Mouse (Mus musculus): Measurements from ENCODE around the gene Edc3. TPM values are rescaled to one million over a fixed set of nuclear protein-coding genes. Genes with fewer than 3 reads are reported as not detected.

Edc3 gene
- polyA plus RNA-seq, 1 experiment from 2014 or later = 28.1 TPM

DNA sequence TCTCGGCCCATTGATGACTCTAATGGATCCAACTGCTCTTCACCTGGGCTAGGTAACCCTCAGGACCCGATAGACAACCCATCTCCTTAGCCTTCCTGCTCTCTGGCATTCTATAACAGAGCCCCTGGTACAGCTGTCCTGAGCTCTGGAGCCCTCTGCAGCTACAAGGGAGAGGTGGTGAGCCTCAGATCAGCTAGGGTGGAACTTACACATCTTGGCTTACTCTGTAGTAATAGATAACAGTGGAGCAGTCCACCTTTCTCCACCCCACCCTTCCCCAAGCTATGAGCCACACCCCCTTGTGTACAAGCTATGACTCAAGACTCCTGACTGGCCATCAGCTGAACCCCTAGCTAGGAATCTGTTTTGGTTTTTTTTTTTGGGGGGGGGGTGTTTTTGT lies 62.5 kb downstream of the Edc3 start:
- H3K4me2 ChIP-seq (ENCODE audit: low read depth, low read length) = no peak overlapping the region
- ATAC-seq (replicated peaks; ENCODE audit: insufficient number of reproducible peaks, low FRiP score, low TSS enrichment, low read depth) = no peak
- 86% methylated on average over 2 of the region's 2 CpGs for WGBS

DNA sequence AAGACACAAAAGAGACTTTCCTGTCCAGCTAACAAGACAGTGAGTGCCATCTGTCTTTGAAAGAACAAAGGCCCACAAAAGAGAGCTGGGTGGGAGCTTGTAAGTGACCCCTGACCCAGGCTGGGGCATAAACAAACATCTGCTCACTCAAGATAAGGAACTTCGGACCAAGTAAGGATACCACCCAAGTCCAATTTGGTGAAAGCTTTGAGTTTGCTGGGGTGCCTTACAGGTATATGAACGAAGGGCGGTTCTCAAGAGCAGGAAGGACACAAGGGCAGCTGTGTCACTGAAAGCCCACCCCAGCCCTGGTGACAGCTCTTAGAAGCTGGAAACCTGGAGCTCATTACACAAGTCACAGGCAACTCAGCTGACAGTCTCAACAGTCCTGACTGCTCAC lies 65.4 kb downstream of the Edc3 start:
- DNase-seq (ENCODE audit: low spot score) (no peak), ATAC-seq (replicated peaks; ENCODE audit: insufficient number of reproducible peaks, low FRiP score, low TSS enrichment, low read depth) (no peak)
- 77% methylated on average over 3 of the region's 3 CpGs for WGBS
- Histone ChIP-seq H3K4me1 (ENCODE audit: control insufficient read depth, insufficient read depth, low read length) (no peaks in the 10 kb centered on the region), H3K36me3 (replicated peaks; ENCODE audit: control insufficient read depth, insufficient read depth, low read depth, low read length) (no peaks in the 10 kb centered on the region), H3K4me3 (ENCODE audit: low read depth, low read length) (no peak overlapping the region), H3K27ac (replicated peaks; ENCODE audit: low read depth, low read length) (no peak overlapping the region), H3K9ac (replicated peaks; ENCODE audit: low read length) (no peak overlapping the region), H3K27me3 (ENCODE audit: control insufficient read depth, insufficient read depth, low read length) (no peaks in the 10 kb centered on the region), H3K9me3 (replicated peaks; ENCODE audit: control insufficient read depth, low read length) (no peaks in the 10 kb centered on the region), H3K4me2 (ENCODE audit: low read depth, low read length) (no peak overlapping the region)

More for the DNA sequence above, 62.5 kb downstream of the Edc3 start:
- H3K4me3 ChIP-seq (ENCODE audit: low read depth, low read length) = no peak overlapping the region
- H3K27me3 ChIP-seq (ENCODE audit: control insufficient read depth, insufficient read depth, low read length) = no peaks in the 10 kb centered on the region
- no peaks in the 10 kb centered on the region for H3K9me3 ChIP-seq (replicated peaks; ENCODE audit: control insufficient read depth, low read length)
- no peak overlapping the region for H3K27ac ChIP-seq (replicated peaks; ENCODE audit: low read depth, low read length)
- no peak overlapping the region for H3K9ac ChIP-seq (replicated peaks; ENCODE audit: low read length)
- DNase-seq (ENCODE audit: low spot score) = no peak
- H3K36me3 ChIP-seq (replicated peaks; ENCODE audit: control insufficient read depth, insufficient read depth, low read depth, low read length) = no peaks in the 10 kb centered on the region
- H3K4me1 ChIP-seq (ENCODE audit: control insufficient read depth, insufficient read depth, low read length) = no peaks in the 10 kb centered on the region; the same call in 1 of the 2 replicates

DNA sequence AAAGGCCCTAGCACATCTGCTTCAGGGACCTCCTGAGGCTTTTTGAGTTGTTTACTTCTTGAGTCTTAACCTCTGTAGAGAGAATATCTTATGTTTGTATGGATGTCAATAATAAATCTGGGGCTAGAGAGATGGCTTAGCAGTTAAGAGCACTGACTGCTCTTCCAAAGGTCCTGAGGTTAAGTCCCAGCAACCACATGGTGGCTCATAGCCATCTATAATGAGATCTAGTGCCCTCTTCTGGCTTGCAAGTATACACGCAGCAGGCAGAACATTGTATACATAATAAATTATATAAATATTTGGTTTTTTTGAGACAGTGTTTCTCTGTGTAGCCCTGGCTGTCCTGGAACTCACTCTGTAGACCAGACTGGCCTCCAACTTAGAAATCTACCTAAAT lies 65.8 kb downstream of the Edc3 start:
- H3K4me1 ChIP-seq (ENCODE audit: control insufficient read depth, insufficient read depth, low read length) = no peaks in the 10 kb centered on the region
- H3K36me3 ChIP-seq (replicated peaks; ENCODE audit: control insufficient read depth, insufficient read depth, low read depth, low read length) = no peaks in the 10 kb centered on the region
- no peak overlapping the region for H3K4me3 ChIP-seq (ENCODE audit: low read depth, low read length)
- peak; percentile 40 for DNase-seq (ENCODE audit: low spot score)
- 4% methylated on average over 1 of the region's 1 CpGs for WGBS
- no peak overlapping the region for H3K4me2 ChIP-seq (ENCODE audit: low read depth, low read length)
- no peaks in the 10 kb centered on the region for H3K9me3 ChIP-seq (replicated peaks; ENCODE audit: control insufficient read depth, low read length)
- H3K27ac ChIP-seq (replicated peaks; ENCODE audit: low read depth, low read length) = no peak overlapping the region
- ATAC-seq (replicated peaks; ENCODE audit: insufficient number of reproducible peaks, low FRiP score, low TSS enrichment, low read depth) = no peak
- no peaks in the 10 kb centered on the region for H3K27me3 ChIP-seq (ENCODE audit: control insufficient read depth, insufficient read depth, low read length)
- no peak overlapping the region for H3K9ac ChIP-seq (replicated peaks; ENCODE audit: low read length)

DNA sequence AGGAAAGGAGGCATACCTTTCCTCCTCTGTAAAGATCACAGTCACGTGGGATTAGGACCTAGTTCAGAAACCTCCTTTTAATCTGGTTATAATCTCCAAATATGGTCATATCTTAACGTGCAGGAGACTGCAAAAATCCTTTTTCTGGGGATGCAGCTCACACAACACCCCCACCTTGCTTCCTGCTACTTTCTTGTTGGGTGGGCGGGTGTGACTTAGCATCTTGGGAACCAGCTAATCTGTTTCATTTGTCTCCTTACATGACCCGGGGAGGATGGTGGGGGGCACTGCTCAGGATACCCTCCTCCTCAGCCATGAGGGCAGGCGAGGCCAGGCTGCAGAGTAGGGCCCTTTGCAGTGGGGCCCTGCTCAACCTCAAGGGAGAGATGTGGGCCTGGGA lies 66.7 kb downstream of the Edc3 start:
- H3K4me1 ChIP-seq (ENCODE audit: control insufficient read depth, insufficient read depth, low read length) = no peaks in the 10 kb centered on the region

DNA sequence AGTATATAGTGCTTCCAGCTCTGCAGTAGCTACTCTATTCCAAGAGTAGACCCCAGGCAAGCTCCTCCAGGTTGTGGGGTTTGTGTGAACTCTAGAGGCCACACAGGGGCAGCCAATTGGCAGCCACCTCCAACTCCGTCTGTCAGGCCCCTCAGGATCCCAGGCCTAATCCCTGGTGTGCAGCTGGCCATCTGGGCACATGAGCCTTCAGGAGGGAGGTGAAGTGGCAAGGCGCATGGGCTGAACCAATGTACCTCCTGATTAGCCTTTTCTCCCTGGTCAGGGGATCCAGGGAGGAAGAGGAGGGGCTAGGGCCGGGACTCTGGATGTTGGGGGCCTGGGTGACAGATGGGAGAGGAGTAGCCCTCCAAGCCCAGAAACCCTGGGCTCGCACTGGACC lies 67.4 kb downstream of the Edc3 start:
- H3K4me2 ChIP-seq (ENCODE audit: low read depth, low read length) = no peak overlapping the region
- 66% methylated on average over 4 of the region's 4 CpGs for WGBS
- DNase-seq (ENCODE audit: low spot score) (no peak), ATAC-seq (replicated peaks; ENCODE audit: insufficient number of reproducible peaks, low FRiP score, low TSS enrichment, low read depth) (no peak)
- no peak overlapping the region for H3K9ac ChIP-seq (replicated peaks; ENCODE audit: low read length)
- H3K4me1 ChIP-seq (ENCODE audit: control insufficient read depth, insufficient read depth, low read length) = no peaks in the 10 kb centered on the region
- no peaks in the 10 kb centered on the region for H3K27me3 ChIP-seq (ENCODE audit: control insufficient read depth, insufficient read depth, low read length)
- no peaks in the 10 kb centered on the region for H3K36me3 ChIP-seq (replicated peaks; ENCODE audit: control insufficient read depth, insufficient read depth, low read depth, low read length)
- H3K27ac ChIP-seq (replicated peaks; ENCODE audit: low read depth, low read length) = no peak overlapping the region
- H3K9me3 ChIP-seq (replicated peaks; ENCODE audit: control insufficient read depth, low read length) = no peaks in the 10 kb centered on the region
- H3K4me3 ChIP-seq (ENCODE audit: low read depth, low read length) = no peak overlapping the region

More for the DNA sequence above, 66.7 kb downstream of the Edc3 start:
- Histone ChIP-seq H3K4me3 (ENCODE audit: low read depth, low read length) (no peak overlapping the region), H3K27me3 (ENCODE audit: control insufficient read depth, insufficient read depth, low read length) (no peaks in the 10 kb centered on the region), H3K9me3 (replicated peaks; ENCODE audit: control insufficient read depth, low read length) (no peaks in the 10 kb centered on the region), H3K27ac (replicated peaks; ENCODE audit: low read depth, low read length) (no peak overlapping the region), H3K9ac (replicated peaks; ENCODE audit: low read length) (no peak overlapping the region), H3K4me2 (ENCODE audit: low read depth, low read length) (no peak overlapping the region), H3K36me3 (replicated peaks; ENCODE audit: control insufficient read depth, insufficient read depth, low read depth, low read length) (no peaks in the 10 kb centered on the region)
- WGBS = 72% methylated on average over 5 of the region's 5 CpGs
- no peak for DNase-seq (ENCODE audit: low spot score)
- no peak for ATAC-seq (replicated peaks; ENCODE audit: insufficient number of reproducible peaks, low FRiP score, low TSS enrichment, low read depth)

DNA sequence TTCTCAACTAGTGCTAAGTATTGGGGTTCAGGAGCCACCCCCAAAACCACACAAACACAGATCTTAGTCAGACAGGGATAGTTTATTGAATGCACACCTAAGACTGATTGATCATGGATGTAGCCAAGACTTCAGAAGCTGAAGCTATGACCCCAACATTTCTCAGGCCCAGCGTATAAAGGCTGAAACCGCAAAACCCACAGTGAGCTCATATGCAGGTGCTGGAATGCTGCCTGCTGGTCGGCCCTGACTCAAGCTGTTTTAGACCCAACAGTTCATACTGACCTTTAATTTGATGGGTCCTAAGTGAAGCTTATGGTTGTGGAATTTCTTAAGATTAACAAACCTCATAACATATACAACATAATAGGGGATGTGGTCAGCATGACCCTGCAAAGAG lies 74.3 kb downstream of the Edc3 start:
- DNase-seq (ENCODE audit: low spot score) (no peak), ATAC-seq (replicated peaks; ENCODE audit: insufficient number of reproducible peaks, low FRiP score, low TSS enrichment, low read depth) (no peak)
- Histone ChIP-seq H3K4me2 (ENCODE audit: low read depth, low read length) (no peak overlapping the region), H3K27me3 (ENCODE audit: control insufficient read depth, insufficient read depth, low read length) (no peaks in the 10 kb centered on the region), H3K27ac (replicated peaks; ENCODE audit: low read depth, low read length) (no peak overlapping the region), H3K36me3 (replicated peaks; ENCODE audit: control insufficient read depth, insufficient read depth, low read depth, low read length) (no peaks in the 10 kb centered on the region), H3K4me3 (ENCODE audit: low read depth, low read length) (no peak overlapping the region), H3K9ac (replicated peaks; ENCODE audit: low read length) (no peak overlapping the region), H3K4me1 (ENCODE audit: control insufficient read depth, insufficient read depth, low read length) (no peaks in the 10 kb centered on the region), H3K9me3 (replicated peaks; ENCODE audit: control insufficient read depth, low read length) (no peaks in the 10 kb centered on the region)
- WGBS = 90% methylated on average over 3 of the region's 3 CpGs

DNA sequence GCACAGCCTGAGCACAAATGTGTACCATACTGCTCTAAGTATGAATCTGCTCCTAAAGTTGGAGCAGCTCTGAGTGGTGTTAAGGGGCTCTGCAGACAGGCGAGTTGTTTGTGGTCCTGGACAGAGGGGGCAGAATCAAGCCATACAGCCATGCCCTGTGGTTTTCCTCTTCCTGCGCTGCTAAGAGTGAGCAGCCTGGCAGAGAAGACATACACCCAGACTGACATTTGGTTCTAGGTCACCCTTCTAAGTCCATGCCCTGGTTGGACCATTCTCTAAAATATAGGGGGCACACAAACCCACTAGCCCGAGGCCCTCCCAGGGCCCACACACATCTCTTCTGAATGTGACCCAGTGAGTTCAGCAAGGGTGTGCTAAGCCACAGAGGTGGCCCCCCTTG lies 81.4 kb downstream of the Edc3 start:
- no peak overlapping the region for H3K9ac ChIP-seq (replicated peaks; ENCODE audit: low read length)
- no peak for ATAC-seq (replicated peaks; ENCODE audit: insufficient number of reproducible peaks, low FRiP score, low TSS enrichment, low read depth)
- H3K4me1 ChIP-seq (ENCODE audit: control insufficient read depth, insufficient read depth, low read length) = no peaks in the 10 kb centered on the region
- H3K36me3 ChIP-seq (replicated peaks; ENCODE audit: control insufficient read depth, insufficient read depth, low read depth, low read length) = peaks cover 2% of the 10 kb centered on the region
- H3K27ac ChIP-seq (replicated peaks; ENCODE audit: low read depth, low read length) = no peak overlapping the region
- H3K27me3 ChIP-seq (ENCODE audit: control insufficient read depth, insufficient read depth, low read length) = no peaks in the 10 kb centered on the region
- no peak overlapping the region for H3K4me3 ChIP-seq (ENCODE audit: low read depth, low read length)
- no peaks in the 10 kb centered on the region for H3K9me3 ChIP-seq (replicated peaks; ENCODE audit: control insufficient read depth, low read length)
- no peak for DNase-seq (ENCODE audit: low spot score)
- no peak overlapping the region for H3K4me2 ChIP-seq (ENCODE audit: low read depth, low read length)
- 85% methylated on average over 3 of the region's 3 CpGs for WGBS

DNA sequence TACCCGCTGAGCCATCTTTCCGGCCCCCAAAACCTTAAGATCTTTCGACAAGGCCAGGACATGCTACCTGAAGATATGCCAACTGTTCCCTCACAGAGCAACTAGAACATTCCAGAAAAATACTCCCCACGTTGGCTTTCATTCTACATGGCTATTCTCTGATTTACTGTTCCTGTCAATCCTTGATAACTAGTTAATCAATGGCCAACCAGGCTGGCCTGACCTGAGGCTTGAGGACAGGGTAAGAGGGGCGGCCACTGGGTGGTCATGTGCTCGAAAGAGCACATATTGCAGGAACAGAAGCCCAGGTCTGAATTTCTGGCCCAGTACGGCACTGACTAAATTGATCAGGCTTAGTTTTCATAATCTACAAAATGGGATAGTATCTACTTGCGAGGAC lies 89.1 kb downstream of the Edc3 start:
- no peak overlapping the region for H3K9ac ChIP-seq (replicated peaks; ENCODE audit: low read length)
- no peak overlapping the region for H3K27ac ChIP-seq (replicated peaks; ENCODE audit: low read depth, low read length)
- H3K4me1 ChIP-seq (ENCODE audit: control insufficient read depth, insufficient read depth, low read length) = no peaks in the 10 kb centered on the region; the same call in 1 of the 2 replicates
- peaks cover 3% of the 10 kb centered on the region; the same call in 1 of the 2 replicates for H3K36me3 ChIP-seq (replicated peaks; ENCODE audit: control insufficient read depth, insufficient read depth, low read depth, low read length)
- no peak for ATAC-seq (replicated peaks; ENCODE audit: insufficient number of reproducible peaks, low FRiP score, low TSS enrichment, low read depth)
- H3K4me3 ChIP-seq (ENCODE audit: low read depth, low read length) = no peak overlapping the region
- 94% methylated on average over 8 of the region's 8 CpGs for WGBS
- no peak overlapping the region for H3K4me2 ChIP-seq (ENCODE audit: low read depth, low read length)
- no peaks in the 10 kb centered on the region for H3K9me3 ChIP-seq (replicated peaks; ENCODE audit: control insufficient read depth, low read length)
- no peak for DNase-seq (ENCODE audit: low spot score)
- H3K27me3 ChIP-seq (ENCODE audit: control insufficient read depth, insufficient read depth, low read length) = no peaks in the 10 kb centered on the region
